Mouse (Mus musculus): Measurements from ENCODE around the gene Psmd4. TPM values are rescaled to one million over a fixed set of nuclear protein-coding genes. Genes with fewer than 3 reads are reported as not detected.

Psmd4 gene
- 111 and 114 TPM in 2 replicates for polyA plus RNA-seq (2012; rRNA removed)

GRCm38 (mm10) chr3:95042166-95042837 is at the start of gene Psmd4:
Gene Psmd4 (minus strand): TSS chr3:95042614.

GRCm38 (mm10) chr3:95015337-95015872 is 27.0 kb downstream of the Psmd4 start, which contains the start of gene Zfp687:
Gene Zfp687 (minus strand): TSS chr3:95015448.

Other genes starting within 250 kb of the Psmd4 start
- gene Pogz, start 205.0 kb downstream of the Psmd4 start, polyA plus RNA-seq (2012; rRNA removed) = 4.6 and 6.7 TPM in 2 replicates
- gene Psmb4, start 155.7 kb downstream of the Psmd4 start, polyA plus RNA-seq (2012; rRNA removed) = 147 and 165 TPM in 2 replicates
- 200 and 241 TPM in 2 replicates for gene Selenbp1, start 109.6 kb downstream of the Psmd4 start, polyA plus RNA-seq (2012; rRNA removed)
- 3.5 and 4.1 TPM in 2 replicates for gene Rfx5, start 88.5 kb downstream of the Psmd4 start, polyA plus RNA-seq (2012; rRNA removed)
- 15.9 and 17.3 TPM in 2 replicates for gene Pi4kb, start 67.9 kb downstream of the Psmd4 start, polyA plus RNA-seq (2012; rRNA removed)
- gene Zfp687, start 27.2 kb downstream of the Psmd4 start, polyA plus RNA-seq (2012; rRNA removed) = 5.1 and 6.5 TPM in 2 replicates
- gene Pip5k1a, start 64.3 kb upstream of the Psmd4 start, polyA plus RNA-seq (2012; rRNA removed) = 8.4 and 8.5 TPM in 2 replicates
- 21.2 and 23.2 TPM in 2 replicates for gene Vps72, start 68.4 kb upstream of the Psmd4 start, polyA plus RNA-seq (2012; rRNA removed)
- 0.30 and 0.40 TPM in 2 replicates for gene Tmod4, start 81.9 kb upstream of the Psmd4 start, polyA plus RNA-seq (2012; rRNA removed)
- 32.8 and 34.1 TPM in 2 replicates for gene Scnm1, start 91.4 kb upstream of the Psmd4 start, polyA plus RNA-seq (2012; rRNA removed)
- gene Lysmd1, start 91.5 kb upstream of the Psmd4 start, polyA plus RNA-seq (2012; rRNA removed) = 5.0 and 5.1 TPM in 2 replicates
- 10.1 and 11.1 TPM in 2 replicates for gene Tnfaip8l2, start 99.7 kb upstream of the Psmd4 start, polyA plus RNA-seq (2012; rRNA removed)
- 1.3 and 1.5 TPM in 2 replicates for gene Sema6c, start 117.8 kb upstream of the Psmd4 start, polyA plus RNA-seq (2012; rRNA removed)
- 9.5 and 10.4 TPM in 2 replicates for gene Gabpb2, start 175.3 kb upstream of the Psmd4 start, polyA plus RNA-seq (2012; rRNA removed)
- 25.1 and 25.3 TPM in 2 replicates for gene Cdc42se1, start 186.1 kb upstream of the Psmd4 start, polyA plus RNA-seq (2012; rRNA removed)
- 3.4 and 3.8 TPM in 2 replicates for gene Mllt11, start 189.6 kb upstream of the Psmd4 start, polyA plus RNA-seq (2012; rRNA removed)
- 0.08 and 0.09 TPM in 2 replicates for gene Gm128, start 199.0 kb upstream of the Psmd4 start, polyA plus RNA-seq (2012; rRNA removed)
- 0.02 and 0.04 TPM in 2 replicates for gene Bnipl, start 208.6 kb upstream of the Psmd4 start, polyA plus RNA-seq (2012; rRNA removed)
- 34.8 and 35.4 TPM in 2 replicates for gene Mindy1, start 238.7 kb upstream of the Psmd4 start, polyA plus RNA-seq (2012; rRNA removed)
- gene Prune1, start 239.5 kb upstream of the Psmd4 start, polyA plus RNA-seq (2012; rRNA removed) = 7.7 and 8.3 TPM in 2 replicates